Mouse (Mus musculus) brown adipose tissue, adult 24 weeks (tissue): ENCODE data around the gene Epn1. TPM values are rescaled to one million over a fixed set of nuclear protein-coding genes. Genes with fewer than 3 reads are reported as not detected.

Experiments used
- H3K27ac ChIP-seq: fragments of 200-500 bp; replicated peaks from 2 replicates; pipeline ENCODE4 v1.5.1; 2012; ENCODE audit warnings: low read depth, mild to moderate bottlenecking, low read length
- H3K4me1 ChIP-seq: fragments of 200-500 bp; 2 replicates; pipeline ENCODE4 v1.6.1; 2012; ENCODE audit warnings: low read length, mixed read lengths; ENCODE audit not compliant: control insufficient read depth, insufficient read depth, insufficient read length
- H3K4me3 ChIP-seq: fragments of 200-500 bp; 2 replicates; pipeline ENCODE4 v1.5.1; 2012; ENCODE audit warnings: low read depth, mild to moderate bottlenecking, low read length, moderate library complexity; ENCODE audit not compliant: insufficient read depth
- polyA plus RNA-seq: library from polyadenylated mRNA; stranded (reverse); fragments of >200 nt; gene quantifications from 2 replicates; pipeline ENCODE4 v1.2.4, GENCODE M21; 2012; ENCODE audit not compliant: missing spikeins, insufficient read depth, insufficient read length

Gene Epn1
- 66.5 and 69.5 TPM in 2 replicates for polyA plus RNA-seq

DNA sequence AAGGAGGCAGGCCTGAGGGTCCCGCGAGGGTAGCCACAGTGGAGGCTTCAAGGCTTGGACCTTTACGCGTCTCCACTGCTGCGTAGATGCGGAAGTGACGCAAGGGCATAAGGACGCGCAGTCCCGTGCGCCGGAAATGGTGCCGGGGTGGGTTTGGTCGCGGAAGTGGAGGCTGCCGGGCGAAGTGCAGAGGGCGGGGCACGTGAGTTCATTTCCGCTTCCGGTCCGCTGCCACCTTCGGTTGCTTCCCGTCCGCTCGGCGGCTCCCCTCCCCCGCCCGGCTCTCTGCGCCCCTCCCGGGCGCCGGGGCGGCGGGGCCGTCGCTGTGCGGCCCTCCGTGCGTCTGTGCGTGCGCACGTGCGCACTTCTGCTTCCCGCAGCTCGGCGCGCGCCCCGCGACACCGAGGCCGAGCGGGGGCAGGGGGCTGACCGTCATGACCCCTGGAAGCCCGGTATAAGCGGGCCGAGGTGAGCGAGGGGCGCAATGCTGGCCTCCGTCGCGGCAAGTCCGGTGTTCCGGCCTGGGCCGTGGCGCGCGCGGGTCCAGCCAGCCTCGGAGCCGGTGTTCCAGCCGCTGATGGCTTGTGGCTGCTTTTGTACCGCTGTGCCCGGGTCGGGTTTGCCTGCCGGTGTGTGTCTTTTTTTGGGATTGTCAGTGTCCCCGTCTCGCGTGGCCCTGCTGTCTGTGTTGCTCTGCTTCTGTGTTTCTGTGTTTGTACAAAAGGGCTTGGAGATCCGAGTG is at the start of gene Epn1:
Epn1 (plus strand) TSS at position 226 of the 742 bp plus-strand sequence.
- H3K4me1 ChIP-seq, result peaks cover 27% of the 10 kb centered on the region
- H3K4me3 ChIP-seq, result peak within 1 kb of the TSS; percentile 86
- H3K27ac ChIP-seq, result peak within 1 kb of the TSS; percentile 88

DNA sequence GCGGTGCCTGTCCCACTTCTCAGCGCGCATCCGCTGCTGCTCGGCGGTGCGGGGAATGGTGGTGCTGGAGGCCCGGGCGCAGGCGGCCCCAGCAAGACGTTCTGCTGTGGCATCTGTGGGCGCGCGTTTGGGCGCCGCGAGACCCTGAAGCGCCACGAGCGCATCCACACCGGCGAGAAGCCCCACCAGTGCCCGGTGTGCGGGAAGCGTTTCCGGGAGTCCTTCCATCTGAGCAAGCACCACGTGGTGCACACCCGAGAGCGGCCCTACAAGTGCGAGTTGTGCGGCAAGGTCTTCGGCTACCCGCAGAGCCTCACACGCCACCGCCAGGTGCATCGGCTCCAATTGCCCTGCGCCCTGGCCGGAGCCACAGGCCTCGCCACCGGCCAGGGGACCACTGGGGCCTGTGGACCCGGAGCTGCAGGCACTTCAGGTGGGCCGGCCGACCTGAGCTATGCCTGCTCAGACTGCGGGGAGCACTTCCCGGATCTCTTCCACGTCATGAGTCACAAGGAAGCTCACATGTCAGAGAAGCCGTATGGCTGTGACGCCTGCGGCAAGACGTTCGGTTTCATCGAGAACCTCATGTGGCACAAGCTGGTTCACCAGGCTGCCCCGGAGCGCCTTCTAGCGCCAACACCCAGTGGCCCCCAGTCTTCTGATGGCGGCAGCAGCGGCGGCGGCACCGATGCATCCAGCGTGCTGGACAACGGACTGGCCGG is 49.3 kb upstream of the Epn1 start:
- Histone ChIP-seq H3K4me1 (no peaks in the 10 kb centered on the region), H3K27ac (no peak overlapping the region)

DNA sequence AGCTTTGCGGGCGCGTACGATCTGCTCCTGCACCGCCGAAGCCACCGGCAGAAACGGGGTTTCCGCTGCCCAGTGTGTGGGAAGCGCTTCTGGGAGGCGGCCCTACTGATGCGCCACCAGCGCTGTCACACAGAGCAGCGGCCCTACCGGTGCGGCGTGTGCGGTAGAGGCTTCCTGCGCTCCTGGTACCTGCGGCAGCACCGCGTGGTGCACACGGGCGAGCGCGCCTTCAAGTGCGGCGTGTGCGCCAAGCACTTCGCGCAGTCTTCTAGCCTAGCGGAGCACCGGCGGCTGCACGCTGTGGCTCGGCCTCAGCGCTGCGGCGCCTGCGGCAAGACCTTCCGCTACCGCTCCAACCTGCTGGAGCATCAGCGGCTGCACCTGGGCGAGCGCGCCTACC is 48.5 kb upstream of the Epn1 start:
- Histone ChIP-seq H3K27ac (no peak overlapping the region), H3K4me3 (no peak overlapping the region), H3K4me1 (no peaks in the 10 kb centered on the region)

More for the DNA sequence above, 49.3 kb upstream of the Epn1 start:
- no peak overlapping the region for H3K4me3 ChIP-seq

DNA sequence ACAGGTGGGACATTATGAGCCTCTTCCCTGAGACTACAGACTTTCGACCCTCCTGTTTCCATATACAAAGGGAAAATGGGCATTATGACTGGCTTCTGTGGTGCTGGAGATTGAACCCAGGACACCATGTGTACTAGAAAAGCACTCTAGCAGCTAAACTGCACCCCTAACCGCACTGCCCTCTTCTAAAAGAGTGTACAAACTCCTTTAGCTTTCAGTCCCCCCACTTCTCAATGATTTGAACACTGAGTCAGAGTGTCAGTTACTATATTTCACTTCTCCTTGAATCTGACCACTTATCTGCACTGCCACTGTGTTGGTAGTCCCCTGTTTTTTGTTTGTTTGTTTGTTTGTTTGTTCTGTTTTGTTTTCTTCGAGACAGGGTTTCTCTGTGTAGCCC is 46.2 kb upstream of the Epn1 start, which contains the start of gene 4632433K11Rik:
4632433K11Rik (plus strand) TSS at position 301 of the 400 bp plus-strand sequence.
- Histone ChIP-seq H3K27ac (no peak within 1 kb of the TSS), H3K4me1 (peaks cover under 1% of the 10 kb centered on the region; the same call in 1 of the 2 replicates), H3K4me3 (no peak within 1 kb of the TSS)

DNA sequence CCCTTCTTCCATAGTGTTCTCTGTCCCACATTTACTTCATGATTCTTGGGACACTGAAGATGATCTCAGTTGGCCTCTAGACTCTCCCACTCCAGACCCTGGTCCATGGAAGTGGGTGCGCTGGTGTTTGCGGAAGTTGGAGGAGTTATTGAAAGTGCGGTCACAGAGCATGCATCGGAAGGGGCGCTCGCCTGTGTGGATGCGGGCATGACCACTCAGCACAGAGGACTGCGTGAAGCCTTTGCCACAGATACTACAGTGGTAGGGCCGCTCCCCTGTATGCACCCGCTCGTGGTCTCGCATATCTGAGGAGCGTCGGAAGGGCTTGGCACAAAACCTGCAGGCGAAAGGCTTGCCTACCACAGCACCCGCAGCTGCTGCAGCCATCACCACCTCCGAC is 44.4 kb upstream of the Epn1 start:
- peaks cover 3% of the 10 kb centered on the region; the same call in 1 of the 2 replicates for H3K4me1 ChIP-seq
- H3K4me3 ChIP-seq, result no peak overlapping the region
- no peak overlapping the region for H3K27ac ChIP-seq

DNA sequence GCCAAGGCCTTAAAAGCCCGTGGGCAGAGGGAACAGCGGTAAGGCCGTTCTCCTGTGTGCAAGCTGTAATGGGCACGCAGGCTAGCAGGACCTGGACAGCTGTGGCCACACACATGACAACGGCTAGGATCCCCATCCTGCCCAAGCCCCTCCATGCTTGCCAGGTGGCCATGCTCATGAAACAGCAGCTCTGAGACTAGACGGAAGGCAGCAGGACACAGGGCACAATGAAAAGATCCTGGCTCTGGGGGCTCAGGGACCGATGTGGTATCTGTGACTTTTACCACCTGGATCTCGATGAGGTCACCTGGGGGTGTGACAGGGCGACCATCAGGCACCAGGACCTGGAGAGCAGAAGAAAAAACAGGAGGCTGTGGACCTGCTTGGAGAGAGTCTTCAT is 43.9 kb upstream of the Epn1 start:
- Histone ChIP-seq H3K4me1 (peaks cover 3% of the 10 kb centered on the region; the same call in 1 of the 2 replicates), H3K27ac (no peak overlapping the region)

DNA sequence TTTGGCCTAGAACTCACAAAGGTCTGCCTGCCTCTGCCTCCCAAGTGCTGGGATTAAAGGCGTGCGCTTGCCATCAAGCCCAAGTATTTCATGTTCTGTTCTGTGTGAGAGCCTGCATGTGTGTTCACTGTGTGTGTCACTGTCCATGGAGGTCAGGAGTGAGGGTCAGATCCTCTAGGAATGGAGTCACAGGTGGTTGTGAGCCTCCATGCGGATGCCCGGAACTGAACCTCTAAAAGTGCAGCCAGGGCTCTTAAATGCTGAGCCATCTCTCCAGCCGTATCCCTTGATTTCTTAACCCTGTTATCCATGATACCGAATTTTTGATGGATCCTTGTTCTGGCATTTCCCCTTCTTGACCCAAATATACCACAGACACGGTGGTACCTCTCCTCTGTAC is 43.0 kb upstream of the Epn1 start:
- peaks cover 3% of the 10 kb centered on the region; the same call in 1 of the 2 replicates for H3K4me1 ChIP-seq
- H3K27ac ChIP-seq, result no peak overlapping the region
- H3K4me3 ChIP-seq, result no peak overlapping the region

More for the DNA sequence above, 43.9 kb upstream of the Epn1 start:
- no peak overlapping the region for H3K4me3 ChIP-seq

DNA sequence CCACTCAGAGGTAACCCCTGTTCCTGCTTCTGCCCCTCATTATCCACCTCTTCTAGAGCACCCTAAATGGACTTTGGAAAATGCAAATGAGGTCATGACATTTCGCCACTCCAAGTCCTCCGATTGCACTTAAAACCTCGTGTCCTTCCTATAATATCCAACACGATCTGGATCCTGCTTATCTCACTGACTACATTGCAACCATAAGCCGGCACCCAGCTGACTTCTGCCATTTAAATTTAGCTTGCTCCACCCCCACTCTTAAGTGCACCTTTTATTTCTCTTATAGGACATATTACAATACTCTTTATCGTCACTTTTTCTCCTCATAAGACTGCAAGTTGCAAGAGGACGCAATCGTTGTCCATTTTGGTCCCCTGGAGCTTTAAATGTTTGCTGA is 42.6 kb upstream of the Epn1 start:
- H3K27ac ChIP-seq, result no peak overlapping the region
- peak overlapping the region; percentile 85 for H3K4me3 ChIP-seq
- H3K4me1 ChIP-seq, result peaks cover 3% of the 10 kb centered on the region; the same call in 1 of the 2 replicates

DNA sequence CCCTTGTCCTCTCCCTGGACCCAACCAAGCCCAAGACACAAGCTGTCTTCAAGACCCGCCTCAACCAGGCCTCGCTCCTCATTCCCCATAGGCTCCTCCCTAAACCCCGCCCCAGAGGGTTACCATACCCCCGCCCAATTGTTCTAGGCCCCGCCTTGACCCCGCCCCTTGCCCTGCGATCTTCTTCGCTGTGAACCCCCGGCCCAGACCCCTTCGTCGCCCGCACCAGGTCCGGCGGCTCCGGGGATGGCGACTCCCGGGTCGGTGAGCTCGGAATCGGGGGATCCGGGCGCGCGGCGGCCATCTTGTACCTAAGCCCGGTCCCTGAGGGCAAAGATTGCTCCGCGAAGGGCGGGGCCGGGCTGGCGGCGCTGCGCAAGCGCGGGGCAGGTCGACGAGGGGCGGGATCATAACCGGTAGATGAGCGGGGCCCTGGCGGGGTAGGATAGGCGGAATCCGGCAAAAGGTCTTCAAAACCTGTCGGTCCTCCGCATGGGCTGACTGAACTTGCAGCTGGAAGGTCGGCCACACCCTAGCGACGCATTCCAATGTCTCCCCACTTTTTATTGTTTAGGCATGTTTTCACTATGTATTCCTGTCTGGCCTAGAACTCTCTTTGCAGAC is 41.8 kb upstream of the Epn1 start, which contains the start of gene Zfp784:
Zfp784 (minus strand) TSS at position 338 of the 624 bp plus-strand sequence.
- Histone ChIP-seq H3K4me3 (peak within 1 kb of the TSS; percentile 85), H3K4me1 (peaks cover 3% of the 10 kb centered on the region; the same call in 1 of the 2 replicates), H3K27ac (peak within 1 kb of the TSS; percentile 95)

DNA sequence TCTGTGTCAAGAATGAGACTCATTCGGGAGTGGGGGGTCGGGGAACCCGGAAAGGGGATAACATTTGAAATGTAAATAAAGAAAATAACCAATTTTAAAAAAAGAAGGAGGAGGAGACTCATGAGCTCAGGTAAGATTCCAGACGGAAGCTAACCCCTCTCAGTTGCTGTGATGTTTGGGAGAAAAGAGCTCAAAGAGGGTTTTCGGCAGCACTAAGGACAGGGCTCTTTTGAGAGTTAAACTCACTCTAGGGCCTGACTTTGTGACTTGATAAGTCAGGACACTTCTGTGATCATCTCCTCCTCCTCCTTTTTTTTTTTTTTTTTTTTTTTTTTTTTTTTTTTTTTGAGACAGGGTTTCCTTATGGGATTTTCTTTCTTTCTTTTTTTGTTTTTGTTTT is 41.1 kb upstream of the Epn1 start:
- H3K4me1 ChIP-seq, result peaks cover 3% of the 10 kb centered on the region; the same call in 1 of the 2 replicates
- H3K27ac ChIP-seq, result peak overlapping the region; percentile 95; the same call in 1 of the 2 replicates
- peak overlapping the region; percentile 85 for H3K4me3 ChIP-seq

DNA sequence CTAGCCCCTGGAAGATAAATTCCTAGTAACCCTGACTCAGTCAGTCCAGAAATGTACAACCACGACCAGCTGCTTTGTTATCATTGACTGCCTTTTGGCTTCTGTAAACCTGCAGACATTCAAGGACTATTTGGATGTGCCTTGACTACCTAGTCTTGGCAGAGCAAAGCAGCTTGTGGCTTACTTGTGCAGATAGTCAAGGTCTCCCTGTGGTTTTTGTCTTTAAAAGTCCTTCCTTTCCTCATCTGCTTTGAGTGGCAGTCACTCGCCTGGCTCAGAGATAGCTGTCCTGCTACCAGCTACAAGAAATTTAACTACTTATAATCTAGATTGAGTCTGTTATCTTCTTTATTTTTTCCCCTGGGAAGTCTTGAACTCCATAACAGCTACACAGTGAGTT is 35.1 kb upstream of the Epn1 start:
- Histone ChIP-seq H3K27ac (no peak overlapping the region), H3K4me1 (no peaks in the 10 kb centered on the region), H3K4me3 (no peak overlapping the region)

DNA sequence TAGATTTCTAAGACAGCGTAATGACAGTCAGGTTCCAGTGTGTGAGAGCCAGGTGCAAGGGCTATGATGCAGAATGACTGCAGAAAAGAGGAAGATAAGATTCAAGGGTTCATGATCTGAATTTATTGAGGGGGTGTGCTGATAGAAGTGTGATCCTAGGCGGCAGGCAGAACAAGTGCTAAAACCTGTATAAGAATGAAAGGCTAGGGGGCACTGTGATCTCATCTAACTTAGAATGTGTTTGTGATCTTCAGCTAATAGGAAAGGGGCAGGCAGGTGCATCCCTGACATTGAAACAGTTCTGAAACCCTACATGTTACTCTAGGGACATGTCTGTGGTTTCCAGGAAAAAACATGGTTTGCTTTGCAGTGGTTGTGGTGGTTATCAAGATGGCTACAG is 33.9 kb upstream of the Epn1 start:
- Histone ChIP-seq H3K27ac (no peak overlapping the region), H3K4me1 (no peaks in the 10 kb centered on the region), H3K4me3 (no peak overlapping the region)

DNA sequence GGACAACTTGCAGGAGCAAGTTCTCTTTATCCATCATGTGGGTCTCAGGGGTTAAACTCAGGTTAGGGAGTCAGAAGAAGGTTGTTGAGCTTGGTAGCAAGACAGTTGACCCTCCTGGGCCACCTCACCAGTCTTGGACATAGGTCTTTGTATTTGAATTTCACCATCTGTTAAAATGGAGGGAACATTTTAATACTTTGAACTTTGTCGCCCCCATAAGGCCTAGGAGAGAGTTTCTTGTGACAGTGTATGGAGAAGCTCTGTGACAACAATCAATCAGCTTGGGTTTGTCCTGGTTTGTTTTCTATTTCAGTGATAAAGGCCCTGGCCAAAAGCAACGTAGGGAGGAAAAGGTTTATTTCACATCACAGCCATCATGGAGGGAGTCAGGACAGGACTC is 32.7 kb upstream of the Epn1 start:
- Histone ChIP-seq H3K4me3 (no peak overlapping the region), H3K4me1 (no peaks in the 10 kb centered on the region; the same call in 1 of the 2 replicates), H3K27ac (no peak overlapping the region)

DNA sequence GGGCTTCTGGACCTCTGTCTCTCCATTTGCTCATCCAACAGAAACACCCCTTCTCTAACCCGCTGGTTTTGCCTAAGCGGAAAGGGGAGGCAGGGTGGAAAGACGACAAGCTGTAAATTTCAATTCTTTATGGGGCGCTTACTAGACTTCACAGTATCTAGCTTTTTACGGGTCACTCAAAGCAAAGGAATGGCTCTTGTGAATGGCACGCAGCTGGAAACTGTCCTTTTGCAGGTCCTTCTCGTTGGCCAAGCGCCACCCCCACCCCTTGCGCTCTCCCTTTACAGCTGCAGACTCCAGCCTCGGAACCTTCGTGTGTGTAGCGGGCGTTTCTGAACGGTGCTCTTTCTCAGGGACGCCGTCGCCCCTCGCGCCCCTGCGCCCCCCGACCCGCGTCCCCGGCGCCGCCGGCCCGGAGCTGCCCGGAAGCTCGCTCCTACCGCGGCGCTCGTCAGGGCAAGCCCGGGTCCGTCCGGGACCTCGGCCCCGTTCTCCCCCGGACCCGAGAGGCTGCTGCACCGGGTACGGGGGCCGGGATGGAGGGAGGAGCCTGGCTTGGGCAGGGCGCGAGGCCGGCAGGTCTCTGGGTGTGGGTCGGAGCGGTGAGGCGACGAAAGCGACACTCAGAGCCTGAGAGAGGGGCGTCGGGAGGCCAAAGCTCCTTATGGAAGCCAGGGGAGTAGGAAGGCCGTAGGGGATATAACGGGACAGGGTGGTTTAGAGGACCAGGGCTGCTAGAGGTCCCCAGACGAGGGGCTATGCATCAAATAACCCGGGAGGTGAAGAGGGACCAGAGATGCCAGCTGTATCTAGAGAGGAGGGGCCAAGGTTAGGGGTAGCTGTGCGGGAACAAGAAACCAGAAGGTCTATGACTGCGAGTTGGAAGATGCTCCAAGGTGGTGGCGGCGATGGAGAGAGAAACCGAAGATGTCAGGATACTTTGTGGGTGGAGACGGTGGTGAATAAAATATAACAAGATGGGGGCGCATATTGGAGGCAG is 28.5 kb upstream of the Epn1 start, which contains the start of gene Zfp580:
Zfp580 (plus strand) TSS at position 346 of the 1,000 bp plus-strand sequence.
- H3K4me1 ChIP-seq, result no peaks in the 10 kb centered on the region; the same call in 1 of the 2 replicates
- peak within 1 kb of the TSS; percentile 65 for H3K4me3 ChIP-seq
- peak within 1 kb of the TSS; percentile 26; the same call in 1 of the 2 replicates for H3K27ac ChIP-seq
